Mouse (Mus musculus) ovary, postnatal 36 days (tissue): ENCODE data around the gene Ccdc43.

Experiments used
- DNase-seq: peaks from one replicate; pipeline ENCODE4 v3.0.0; 2022; ENCODE audit warnings: low spot score, mixed read lengths

The Ccdc43 gene

GRCm38 (mm10) chr11:102665151-102665550 lies 32.4 kb downstream of the Ccdc43 start:
- DNase-seq = no peak

GRCm38 (mm10) chr11:102663416-102663815 lies 34.2 kb downstream of the Ccdc43 start, which contains the start of gene Meioc:
Gene Meioc (plus strand): TSS chr11:102663716.
- no peak for DNase-seq

- DNase-seq = no peak
Observed at GRCm38 (mm10) chr11:102656931-102657330, 40.7 kb downstream of the Ccdc43 start.

GRCm38 (mm10) chr11:102656326-102656926 lies 41.2 kb downstream of the Ccdc43 start:
- DNase-seq = no peak

- no peak for DNase-seq
Observed at GRCm38 (mm10) chr11:102655888-102656287, 41.7 kb downstream of the Ccdc43 start.

- DNase-seq = no peak
Observed at GRCm38 (mm10) chr11:102652844-102653243, 44.7 kb downstream of the Ccdc43 start.

- DNase-seq = peak; percentile 69
Observed at GRCm38 (mm10) chr11:102651381-102651780, 46.2 kb downstream of the Ccdc43 start.

GRCm38 (mm10) chr11:102647885-102648284 lies 49.7 kb downstream of the Ccdc43 start:
- no peak for DNase-seq

GRCm38 (mm10) chr11:102646226-102646625 lies 51.4 kb downstream of the Ccdc43 start:
- no peak for DNase-seq

- DNase-seq = peak; percentile 20
Observed at GRCm38 (mm10) chr11:102643891-102644382, 53.6 kb downstream of the Ccdc43 start.

- DNase-seq = peak; percentile 24
Observed at GRCm38 (mm10) chr11:102636887-102637286, 60.7 kb downstream of the Ccdc43 start.
